Mouse (Mus musculus): ENCODE results near the gene Syce2. TPM values are rescaled to one million over a fixed set of nuclear protein-coding genes. Genes with fewer than 3 reads are reported as not detected.

Gene Syce2
- polyA plus RNA-seq, 1 experiment from 2014 or later: 68.5 TPM

DNA sequence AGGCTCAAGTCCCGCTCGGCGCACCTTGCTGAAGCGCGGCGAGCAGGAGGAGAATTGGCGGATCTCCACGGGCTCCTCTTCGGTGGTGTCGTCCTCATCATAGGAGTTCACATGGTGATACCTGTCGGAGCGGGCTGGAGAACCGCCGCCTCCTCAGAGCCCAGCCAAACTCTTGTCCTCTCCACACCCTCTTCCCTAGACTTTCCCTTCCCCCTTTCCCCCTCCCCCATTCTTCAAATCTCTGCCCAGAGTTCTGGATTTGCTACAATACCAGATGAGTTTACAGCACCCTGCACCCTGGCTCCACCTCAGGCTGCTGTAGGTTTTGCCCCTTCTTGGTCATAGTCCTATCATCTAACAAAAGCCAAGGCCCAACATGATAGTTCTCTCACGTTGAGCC lies 46.7 kb downstream of the Syce2 start:
- Histone ChIP-seq H3K27ac (replicated peaks; ENCODE audit: low read depth, low read length) (no peak overlapping the region), H3K4me1 (ENCODE audit: control insufficient read depth, insufficient read depth, low read length) (no peaks in the 10 kb centered on the region), H3K4me3 (ENCODE audit: low read depth, low read length) (no peak overlapping the region), H3K9me3 (ENCODE audit: control insufficient read depth, low read length) (peaks cover 5% of the 10 kb centered on the region; the same call in 1 of the 2 replicates), H3K9ac (ENCODE audit: low read depth, low read length) (no peak overlapping the region), H3K27me3 (replicated peaks; ENCODE audit: control insufficient read depth, insufficient read depth, low read length) (peaks cover 5% of the 10 kb centered on the region), H3K4me2 (ENCODE audit: low read depth, low read length) (no peak overlapping the region), H3K36me3 (ENCODE audit: control insufficient read depth, insufficient read depth, low read length) (no peaks in the 10 kb centered on the region)
- DNase-seq (ENCODE audit: low spot score) (no peak), ATAC-seq (ENCODE audit: low read depth) (no peak)
- 93% methylated on average over 15 of the region's 15 CpGs for WGBS

DNA sequence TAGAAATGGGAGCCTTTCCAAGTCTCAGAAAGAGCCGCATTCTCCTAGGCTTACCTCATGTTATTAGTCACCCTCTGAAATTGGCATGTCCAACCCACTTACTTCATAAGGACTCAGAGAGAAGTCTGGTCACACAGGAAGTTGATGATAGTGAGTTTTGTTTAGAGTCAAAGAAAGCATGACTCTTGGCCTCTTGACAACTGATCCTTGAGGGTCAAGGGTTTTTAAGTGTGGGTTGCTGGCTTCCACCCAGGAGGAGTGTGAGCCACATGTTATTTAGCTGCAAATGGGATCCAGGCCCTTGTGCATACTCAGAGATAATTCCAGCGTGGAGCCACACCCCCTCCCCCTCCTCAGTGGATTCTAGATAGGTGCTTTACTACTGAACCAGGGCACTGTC lies 49.7 kb downstream of the Syce2 start:
- no peak overlapping the region for H3K4me2 ChIP-seq (ENCODE audit: low read depth, low read length)
- ATAC-seq (ENCODE audit: low read depth) (no peak), DNase-seq (ENCODE audit: low spot score) (no peak)
- H3K36me3 ChIP-seq (ENCODE audit: control insufficient read depth, insufficient read depth, low read length): no peaks in the 10 kb centered on the region
- H3K9ac ChIP-seq (ENCODE audit: low read depth, low read length): no peak overlapping the region
- H3K4me3 ChIP-seq (ENCODE audit: low read depth, low read length): no peak overlapping the region
- H3K4me1 ChIP-seq (ENCODE audit: control insufficient read depth, insufficient read depth, low read length): no peaks in the 10 kb centered on the region
- 71% methylated on average over 2 of the region's 2 CpGs for WGBS
- no peaks in the 10 kb centered on the region for H3K27me3 ChIP-seq (replicated peaks; ENCODE audit: control insufficient read depth, insufficient read depth, low read length)
- H3K9me3 ChIP-seq (ENCODE audit: control insufficient read depth, low read length): no peaks in the 10 kb centered on the region
- H3K27ac ChIP-seq (replicated peaks; ENCODE audit: low read depth, low read length): no peak overlapping the region

DNA sequence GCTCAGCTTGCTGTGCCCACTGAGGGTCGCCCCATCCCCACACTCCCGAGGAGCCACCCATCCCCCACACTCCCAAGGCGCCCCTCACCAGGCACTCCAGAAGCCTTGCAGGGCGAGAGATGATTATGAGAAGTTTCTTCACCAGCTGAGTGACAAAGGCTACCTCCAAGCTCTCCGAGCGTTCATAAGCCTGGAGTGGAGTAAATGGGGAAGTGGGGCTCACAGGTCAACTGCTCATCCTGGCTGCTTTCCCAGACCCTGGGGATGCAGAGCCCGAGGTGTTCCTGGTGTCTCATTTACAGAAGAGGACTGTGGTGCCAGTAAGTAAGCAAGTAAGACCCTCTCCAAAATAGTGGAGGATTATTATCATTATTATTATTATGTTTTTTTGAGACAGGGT lies 53.6 kb downstream of the Syce2 start:
- H3K36me3 ChIP-seq (ENCODE audit: control insufficient read depth, insufficient read depth, low read length): no peaks in the 10 kb centered on the region
- ATAC-seq (ENCODE audit: low read depth): no peak

DNA sequence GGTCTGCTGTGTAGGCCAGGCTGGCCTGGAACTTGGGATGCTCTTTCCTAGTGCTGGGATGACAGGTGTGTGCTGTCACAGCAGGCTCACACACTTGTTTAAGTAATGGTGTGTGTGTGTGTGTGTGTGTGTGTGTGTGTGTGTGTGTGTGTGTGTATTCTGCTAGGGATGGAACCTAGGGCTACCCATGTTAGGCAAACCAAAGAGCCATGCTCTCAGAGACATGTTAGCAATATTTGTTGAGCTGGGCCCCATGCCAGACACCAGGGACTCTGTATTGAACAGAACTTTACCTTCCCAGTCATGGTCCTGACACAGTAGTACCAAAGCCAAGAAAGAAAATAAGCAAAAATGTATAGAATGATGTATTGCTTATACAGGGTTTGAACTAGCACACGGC lies 55.6 kb downstream of the Syce2 start:
- no peaks in the 10 kb centered on the region for H3K36me3 ChIP-seq (ENCODE audit: control insufficient read depth, insufficient read depth, low read length)
- no peaks in the 10 kb centered on the region for H3K9me3 ChIP-seq (ENCODE audit: control insufficient read depth, low read length)
- ATAC-seq (ENCODE audit: low read depth): no peak
- DNase-seq (ENCODE audit: low spot score): no peak
- WGBS: 74% methylated on average over 1 of the region's 1 CpGs
- H3K4me3 ChIP-seq (ENCODE audit: low read depth, low read length): no peak overlapping the region
- no peak overlapping the region for H3K9ac ChIP-seq (ENCODE audit: low read depth, low read length)
- H3K4me2 ChIP-seq (ENCODE audit: low read depth, low read length): no peak overlapping the region
- H3K27me3 ChIP-seq (replicated peaks; ENCODE audit: control insufficient read depth, insufficient read depth, low read length): peaks cover 21% of the 10 kb centered on the region
- peaks cover 6% of the 10 kb centered on the region; the same call in 1 of the 2 replicates for H3K4me1 ChIP-seq (ENCODE audit: control insufficient read depth, insufficient read depth, low read length)
- H3K27ac ChIP-seq (replicated peaks; ENCODE audit: low read depth, low read length): no peak overlapping the region

More for the DNA sequence above, 53.6 kb downstream of the Syce2 start:
- H3K27ac ChIP-seq (replicated peaks; ENCODE audit: low read depth, low read length): no peak overlapping the region
- H3K4me3 ChIP-seq (ENCODE audit: low read depth, low read length): no peak overlapping the region
- no peak for DNase-seq (ENCODE audit: low spot score)
- no peaks in the 10 kb centered on the region for H3K9me3 ChIP-seq (ENCODE audit: control insufficient read depth, low read length)
- H3K9ac ChIP-seq (ENCODE audit: low read depth, low read length): no peak overlapping the region
- peaks cover 15% of the 10 kb centered on the region for H3K27me3 ChIP-seq (replicated peaks; ENCODE audit: control insufficient read depth, insufficient read depth, low read length)
- H3K4me1 ChIP-seq (ENCODE audit: control insufficient read depth, insufficient read depth, low read length): peaks cover 6% of the 10 kb centered on the region; the same call in 1 of the 2 replicates
- H3K4me2 ChIP-seq (ENCODE audit: low read depth, low read length): no peak overlapping the region
- 67% methylated on average over 7 of the region's 7 CpGs for WGBS

DNA sequence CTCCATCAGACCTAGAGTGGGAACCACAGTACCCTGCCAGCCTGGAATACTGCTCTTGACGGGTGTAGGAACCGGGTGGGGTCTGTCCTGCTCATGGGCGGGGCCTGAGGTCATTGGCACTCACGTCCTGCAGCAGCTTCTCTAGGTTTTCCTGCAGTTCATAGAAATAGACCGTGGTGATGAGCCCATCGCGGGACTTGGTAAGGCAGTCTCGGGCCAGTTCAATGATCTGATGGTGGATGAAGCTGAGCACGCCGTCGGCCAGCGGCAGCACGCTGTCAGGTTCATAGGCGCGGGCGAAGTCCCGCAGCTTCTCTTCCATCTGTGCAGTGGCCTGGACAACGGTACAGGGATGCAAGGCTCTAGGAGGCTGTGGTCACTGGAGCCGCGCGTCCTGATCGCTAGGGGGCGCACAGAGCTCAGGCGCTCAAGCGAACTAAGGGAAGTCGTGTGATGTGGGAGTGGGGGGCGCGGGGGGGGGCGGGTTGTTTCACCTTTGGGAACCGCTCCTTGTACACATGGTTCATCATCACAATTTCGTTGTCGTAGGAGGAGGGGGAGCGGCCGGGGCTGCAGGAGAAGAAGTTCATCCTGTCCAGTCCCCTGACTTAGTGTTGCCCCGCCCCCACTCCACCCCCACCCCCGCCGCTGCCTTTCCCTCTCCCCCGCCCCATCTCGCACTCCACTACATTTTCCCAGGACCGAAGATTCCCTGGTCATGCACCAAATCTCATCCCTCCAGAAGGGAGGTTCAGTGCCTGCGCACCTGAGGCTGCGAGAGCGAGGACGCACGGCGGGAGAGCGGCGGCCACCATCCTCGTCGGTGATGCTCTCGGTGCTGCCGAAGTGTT lies 56.8 kb downstream of the Syce2 start:
- peaks cover 6% of the 10 kb centered on the region; the same call in 1 of the 2 replicates for H3K4me1 ChIP-seq (ENCODE audit: control insufficient read depth, insufficient read depth, low read length)
- peak; percentile 69 for DNase-seq (ENCODE audit: low spot score)
- H3K4me3 ChIP-seq (ENCODE audit: low read depth, low read length): peak overlapping the region; percentile 40
- 3% methylated on average over 40 of the region's 52 CpGs for whole genome bisulfite sequencing
- H3K9ac ChIP-seq (ENCODE audit: low read depth, low read length): peak overlapping the region; percentile 34
- H3K36me3 ChIP-seq (ENCODE audit: control insufficient read depth, insufficient read depth, low read length): no peaks in the 10 kb centered on the region
- H3K27ac ChIP-seq (replicated peaks; ENCODE audit: low read depth, low read length): no peak overlapping the region
- H3K4me2 ChIP-seq (ENCODE audit: low read depth, low read length): peak overlapping the region; percentile 70
- no peaks in the 10 kb centered on the region for H3K9me3 ChIP-seq (ENCODE audit: control insufficient read depth, low read length)
- peak; percentile 84 for ATAC-seq (ENCODE audit: low read depth)
- H3K27me3 ChIP-seq (replicated peaks; ENCODE audit: control insufficient read depth, insufficient read depth, low read length): peaks cover 23% of the 10 kb centered on the region

DNA sequence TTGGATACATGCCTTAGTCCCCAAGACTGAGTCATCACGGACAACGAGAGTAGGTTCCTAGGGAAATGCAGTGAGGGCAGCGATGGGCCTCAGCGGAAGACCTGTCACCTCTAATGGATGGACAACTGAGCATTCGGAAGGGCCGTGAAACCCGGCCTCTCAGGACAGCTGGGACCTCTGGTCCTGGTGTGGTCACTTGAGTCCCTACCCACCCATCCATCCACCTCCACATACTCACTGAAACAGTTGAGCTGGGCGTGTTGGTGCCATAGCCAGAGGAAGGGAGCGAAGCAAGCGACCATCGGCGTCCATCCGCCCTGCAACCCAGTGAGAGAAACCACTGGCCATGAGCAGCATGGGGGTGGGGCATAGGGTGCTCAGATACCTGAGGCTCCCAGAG lies 58.7 kb downstream of the Syce2 start:
- ATAC-seq (ENCODE audit: low read depth): no peak
- WGBS: 86% methylated on average over 13 of the region's 13 CpGs
- DNase-seq (ENCODE audit: low spot score): no peak
- no peak overlapping the region for H3K4me2 ChIP-seq (ENCODE audit: low read depth, low read length)
- no peak overlapping the region for H3K9ac ChIP-seq (ENCODE audit: low read depth, low read length)
- no peaks in the 10 kb centered on the region for H3K9me3 ChIP-seq (ENCODE audit: control insufficient read depth, low read length)
- H3K4me3 ChIP-seq (ENCODE audit: low read depth, low read length): no peak overlapping the region
- no peak overlapping the region for H3K27ac ChIP-seq (replicated peaks; ENCODE audit: low read depth, low read length)
- no peaks in the 10 kb centered on the region for H3K36me3 ChIP-seq (ENCODE audit: control insufficient read depth, insufficient read depth, low read length)
- H3K27me3 ChIP-seq (replicated peaks; ENCODE audit: control insufficient read depth, insufficient read depth, low read length): peaks cover 42% of the 10 kb centered on the region
- H3K4me1 ChIP-seq (ENCODE audit: control insufficient read depth, insufficient read depth, low read length): peaks cover 6% of the 10 kb centered on the region; the same call in 1 of the 2 replicates

DNA sequence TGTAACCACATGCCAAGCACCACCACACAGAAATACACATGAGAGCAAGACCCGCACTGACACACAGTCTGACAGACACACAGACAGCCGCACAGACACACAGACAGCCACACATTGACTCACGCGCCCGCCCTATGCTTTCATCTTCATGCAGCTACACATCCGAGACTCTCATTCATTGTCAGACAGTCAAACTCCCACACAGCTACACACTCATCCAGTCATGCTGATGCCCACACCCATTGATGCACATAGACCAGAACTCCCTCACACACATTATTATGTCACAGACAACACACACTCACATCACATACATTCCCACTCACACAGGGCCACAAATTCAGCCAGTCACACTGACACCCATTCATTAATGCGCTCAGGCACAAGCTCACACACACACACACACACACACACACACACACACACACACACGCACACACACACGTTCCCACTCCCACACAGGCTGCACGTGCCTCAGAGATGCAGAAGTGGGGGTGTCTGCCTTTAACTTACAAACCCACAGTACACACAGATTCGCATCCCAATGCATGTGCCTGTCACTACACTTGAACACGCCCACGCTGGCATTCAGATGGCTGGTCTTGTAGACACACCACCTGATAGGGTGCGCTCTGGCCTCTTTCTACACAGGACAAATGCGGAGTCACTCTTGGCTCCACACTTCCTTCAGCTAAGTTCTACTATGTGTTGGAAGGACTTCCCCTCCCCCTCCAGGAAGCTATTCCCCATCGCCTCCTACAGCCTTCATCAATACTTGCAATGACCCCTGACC lies 62.1 kb downstream of the Syce2 start:
- peaks cover 72% of the 10 kb centered on the region for H3K27me3 ChIP-seq (replicated peaks; ENCODE audit: control insufficient read depth, insufficient read depth, low read length)
- no peak for ATAC-seq (ENCODE audit: low read depth)

DNA sequence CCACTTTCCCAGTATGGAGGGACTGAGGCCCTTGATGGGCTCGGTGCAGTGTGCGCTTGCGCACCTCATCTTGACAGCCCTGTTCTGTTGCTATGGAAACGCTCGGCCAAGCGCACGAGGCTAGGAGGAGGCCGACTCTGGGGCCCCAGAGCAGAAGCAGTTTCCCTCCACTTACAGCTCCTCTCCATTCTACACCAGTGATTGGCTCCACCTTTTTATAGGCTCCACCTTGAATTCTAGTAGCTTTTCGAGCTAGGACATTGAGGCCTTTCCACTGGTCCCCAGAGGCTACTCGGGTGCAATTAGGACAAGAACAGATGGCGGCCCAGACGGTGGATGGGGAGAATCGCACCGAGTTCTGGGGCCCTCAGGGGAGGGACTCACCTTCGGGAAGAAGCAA lies 62.9 kb downstream of the Syce2 start:
- Histone ChIP-seq H3K4me1 (ENCODE audit: control insufficient read depth, insufficient read depth, low read length) (peaks cover 7% of the 10 kb centered on the region; the same call in 1 of the 2 replicates), H3K9me3 (ENCODE audit: control insufficient read depth, low read length) (0 out of 2 replicates have a peak, but pooled peaks cover 5% of the 10 kb centered on the region), H3K36me3 (ENCODE audit: control insufficient read depth, insufficient read depth, low read length) (no peaks in the 10 kb centered on the region), H3K9ac (ENCODE audit: low read depth, low read length) (no peak overlapping the region), H3K4me2 (ENCODE audit: low read depth, low read length) (peak overlapping the region; percentile 1; the same call in 1 of the 2 replicates), H3K4me3 (ENCODE audit: low read depth, low read length) (peak overlapping the region; percentile 0; the same call in 1 of the 2 replicates), H3K27ac (replicated peaks; ENCODE audit: low read depth, low read length) (no peak overlapping the region), H3K27me3 (replicated peaks; ENCODE audit: control insufficient read depth, insufficient read depth, low read length) (peaks cover 68% of the 10 kb centered on the region)
- WGBS: 2% methylated on average over 15 of the region's 15 CpGs
- ATAC-seq (ENCODE audit: low read depth): peak; percentile 76
- DNase-seq (ENCODE audit: low spot score): peak; percentile 84

More for the DNA sequence above, 62.1 kb downstream of the Syce2 start:
- Histone ChIP-seq H3K4me2 (ENCODE audit: low read depth, low read length) (no peak overlapping the region), H3K27ac (replicated peaks; ENCODE audit: low read depth, low read length) (no peak overlapping the region), H3K9me3 (ENCODE audit: control insufficient read depth, low read length) (0 out of 2 replicates have a peak, but pooled peaks cover 4% of the 10 kb centered on the region), H3K36me3 (ENCODE audit: control insufficient read depth, insufficient read depth, low read length) (no peaks in the 10 kb centered on the region), H3K4me3 (ENCODE audit: low read depth, low read length) (no peak overlapping the region), H3K4me1 (ENCODE audit: control insufficient read depth, insufficient read depth, low read length) (peaks cover 11% of the 10 kb centered on the region), H3K9ac (ENCODE audit: low read depth, low read length) (no peak overlapping the region)
- no peak for DNase-seq (ENCODE audit: low spot score)
- WGBS: 81% methylated on average over 16 of the region's 16 CpGs
